Mouse (Mus musculus) cortical plate, adult 2 months (tissue): ENCODE measurements at regions not wholly inside any gene's neighbourhood (a gene's known extent, or its start where the extent isn't known, plus 50 kb on each side); places are given as distances from the start of the nearest gene placed in this dataset.

ENCODE experiments used
- CTCF ChIP-seq: fragments of 200-500 bp; IDR thresholded peaks from 2 replicates; pipeline ENCODE4 v1.5.1; 2011; ENCODE audit warnings: mild to moderate bottlenecking, control low read depth, low read length; ENCODE audit not compliant: insufficient read depth; ENCODE audit errors: extremely low read depth
- POLR2A ChIP-seq: fragments of 200-500 bp; IDR thresholded peaks from 2 replicates; pipeline ENCODE4 v1.6.1; 2011; ENCODE audit warnings: mild to moderate bottlenecking, low read length, control low read depth; ENCODE audit not compliant: insufficient read depth; ENCODE audit errors: extremely low read depth

DNA sequence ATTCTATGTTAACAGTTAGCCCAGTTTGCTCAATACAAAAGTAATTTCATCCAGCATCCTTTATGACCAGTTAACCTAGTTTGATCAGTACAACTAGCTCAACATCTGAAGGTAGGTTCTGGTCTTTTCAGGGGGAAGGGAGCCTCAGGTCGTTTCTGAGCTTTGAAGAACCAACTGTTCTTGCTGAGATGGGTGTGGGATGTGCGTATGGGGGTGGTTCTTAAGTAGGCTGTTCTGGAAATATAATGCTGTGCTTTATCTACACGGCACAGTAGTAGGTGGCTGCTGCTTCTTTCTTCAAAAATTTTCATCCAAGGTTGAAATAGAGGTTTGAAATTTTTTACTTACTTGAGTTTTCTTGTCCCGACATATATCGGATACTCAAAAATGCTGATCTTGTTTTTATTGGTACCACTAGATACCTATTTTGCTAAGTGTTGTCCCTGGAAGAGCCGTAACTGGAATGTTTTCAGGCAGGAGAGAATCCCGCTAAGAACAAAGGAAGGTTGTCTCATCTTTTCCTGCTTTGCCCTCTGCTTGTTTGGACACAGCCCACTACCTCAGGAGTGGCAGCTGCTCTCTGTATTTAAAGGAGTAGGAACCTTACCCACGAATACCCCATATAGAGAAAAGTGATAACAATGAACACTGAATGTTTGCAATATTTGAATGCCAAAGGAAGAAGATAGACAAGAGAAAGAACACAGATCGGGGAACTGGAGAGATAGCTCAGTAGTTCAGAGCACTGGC is 275.5 kb downstream of the Cdh10 start:
- TF ChIP-seq CTCF (no peak), POLR2A (no peak)
